Mouse (Mus musculus): ENCODE data around the gene Tnfrsf13b. TPM values are rescaled to one million over a fixed set of nuclear protein-coding genes. Genes with fewer than 3 reads are reported as not detected.
"Not testable (repeated sequence)": the region's sequence is repeated elsewhere in the genome, so short reads cannot be mapped to it uniquely, and the experiment has no call there.

Tnfrsf13b gene
- polyA plus RNA-seq, 1 experiment from 2014 or later, result 1.1 TPM

DNA sequence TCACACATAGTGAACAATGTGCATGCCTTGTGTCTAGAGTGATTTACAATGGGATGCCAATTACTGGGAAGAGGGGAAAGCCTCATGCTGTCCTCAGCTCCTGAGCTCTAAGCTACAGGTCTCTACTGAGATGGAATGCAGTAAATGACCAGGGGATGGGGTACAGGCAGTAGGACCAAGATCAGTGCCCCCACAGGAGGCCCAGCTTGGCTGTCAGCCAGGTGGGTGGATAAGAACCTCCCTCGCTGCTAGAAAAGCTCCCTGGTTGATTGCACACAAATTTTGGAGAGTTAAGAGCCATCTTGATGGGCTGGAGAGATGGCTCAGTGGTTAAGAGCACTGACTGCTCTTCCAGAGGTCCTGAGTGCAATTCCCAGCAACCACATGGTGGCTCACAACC is 15.6 kb upstream of the Tnfrsf13b start:
- Histone ChIP-seq H3K36me3 (no peaks in the 10 kb centered on the region), H3K9me3 (no peaks in the 10 kb centered on the region), H3K4me3 (no peak overlapping the region), H3K4me2 (replicated peaks) (no peak overlapping the region), H3K27me3 (no peaks in the 10 kb centered on the region), H3K27ac (no peak overlapping the region), H3K9ac (no peak overlapping the region), H3K4me1 (no peaks in the 10 kb centered on the region)
- 56% methylated on average over 1 of the region's 1 CpGs for WGBS
- no peak for ATAC-seq (ENCODE audit: insufficient number of reproducible peaks, insufficient read depth, low FRiP score, low TSS enrichment)

DNA sequence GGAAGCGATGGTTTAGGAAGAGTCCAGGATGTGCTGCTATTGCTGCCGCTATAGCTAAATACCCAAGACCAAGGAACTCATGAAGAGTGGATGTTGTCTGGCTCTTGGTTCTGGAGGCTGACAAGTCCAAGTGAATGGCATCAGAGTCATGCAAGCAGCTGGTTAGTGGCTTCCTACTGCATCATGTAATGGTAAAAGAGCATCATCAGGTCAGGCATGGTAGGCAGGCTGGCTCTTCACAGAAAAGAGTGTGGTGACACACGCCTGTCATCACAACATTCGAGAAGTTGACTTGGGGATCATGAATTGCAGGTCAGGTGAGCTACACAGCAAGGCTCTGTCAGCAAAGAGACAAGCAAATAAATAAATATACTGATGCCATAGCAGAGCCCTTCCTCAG is 15.1 kb upstream of the Tnfrsf13b start:
- WGBS, result 91% methylated on average over 4 of the region's 4 CpGs
- H3K27ac ChIP-seq, result no peak overlapping the region
- no peaks in the 10 kb centered on the region for H3K27me3 ChIP-seq

DNA sequence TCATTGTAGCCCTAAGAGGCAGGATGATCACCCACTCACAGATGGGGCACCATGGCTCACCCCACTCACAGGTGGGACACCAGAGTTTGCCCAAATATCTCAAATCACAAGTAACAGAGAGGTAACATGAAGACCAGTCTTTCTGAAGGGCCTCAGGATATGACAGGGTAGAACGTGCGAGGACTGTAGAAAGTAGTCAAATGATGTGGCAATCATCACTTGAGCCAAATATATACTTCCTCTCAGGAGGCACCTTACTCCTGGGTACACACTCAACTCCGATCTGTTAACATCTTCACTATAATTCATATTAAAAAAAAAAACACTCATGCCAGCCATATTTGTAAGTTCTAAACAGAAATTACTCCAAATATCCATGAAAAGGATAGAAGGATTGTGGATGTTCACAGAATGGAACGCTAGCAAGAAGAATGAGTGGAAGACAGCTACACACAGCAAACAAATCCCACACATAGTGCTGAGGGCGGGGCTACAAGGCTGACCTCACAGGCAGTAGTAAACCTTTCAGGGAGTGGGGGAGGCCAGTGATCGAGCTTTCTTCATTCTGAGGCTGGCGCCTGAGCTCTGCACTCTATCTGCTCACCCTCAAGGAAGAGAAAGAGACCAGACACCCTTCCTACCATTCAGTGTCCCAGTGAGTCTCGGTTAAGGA is 14.1 kb upstream of the Tnfrsf13b start:
- Histone ChIP-seq H3K4me2 (replicated peaks) (no peak overlapping the region), H3K4me3 (no peak overlapping the region), H3K27ac (no peak overlapping the region), H3K9me3 (no peaks in the 10 kb centered on the region), H3K27me3 (no peaks in the 10 kb centered on the region), H3K4me1 (no peaks in the 10 kb centered on the region), H3K36me3 (no peaks in the 10 kb centered on the region), H3K9ac (no peak overlapping the region)
- ATAC-seq (ENCODE audit: insufficient number of reproducible peaks, insufficient read depth, low FRiP score, low TSS enrichment), result no peak
- WGBS, result 80% methylated on average over 8 of the region's 8 CpGs

More for the DNA sequence above, 15.1 kb upstream of the Tnfrsf13b start:
- Histone ChIP-seq H3K4me2 (replicated peaks) (no peak overlapping the region), H3K9ac (no peak overlapping the region), H3K36me3 (no peaks in the 10 kb centered on the region), H3K4me1 (no peaks in the 10 kb centered on the region), H3K9me3 (no peaks in the 10 kb centered on the region), H3K4me3 (no peak overlapping the region)
- no peak for ATAC-seq (ENCODE audit: insufficient number of reproducible peaks, insufficient read depth, low FRiP score, low TSS enrichment)

DNA sequence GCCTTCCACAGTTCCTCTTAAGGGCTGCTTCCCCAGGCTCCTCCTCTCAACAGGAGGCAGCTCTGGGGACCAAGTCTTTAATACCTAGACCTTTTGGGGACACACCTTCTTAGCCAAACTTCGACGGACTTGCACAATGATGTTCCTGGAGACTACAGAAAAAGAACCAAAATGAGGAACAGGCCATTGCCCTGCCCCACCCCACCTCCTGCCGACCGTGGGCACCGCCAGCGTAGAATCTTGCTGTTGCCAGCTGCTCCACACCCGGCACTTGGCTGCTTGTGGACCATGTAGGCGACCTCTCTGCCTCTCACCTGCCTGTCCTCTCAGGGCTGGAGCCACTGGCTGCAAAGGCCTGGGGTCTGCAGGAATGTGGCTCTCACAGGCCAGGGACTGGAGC is 10.3 kb upstream of the Tnfrsf13b start:
- Histone ChIP-seq H3K9ac (no peak overlapping the region), H3K27ac (no peak overlapping the region), H3K4me3 (no peak overlapping the region), H3K9me3 (no peaks in the 10 kb centered on the region), H3K4me1 (no peaks in the 10 kb centered on the region), H3K36me3 (no peaks in the 10 kb centered on the region), H3K4me2 (replicated peaks) (no peak overlapping the region), H3K27me3 (no peaks in the 10 kb centered on the region)
- ATAC-seq (ENCODE audit: insufficient number of reproducible peaks, insufficient read depth, low FRiP score, low TSS enrichment), result no peak
- 61% methylated on average over 8 of the region's 8 CpGs for WGBS

DNA sequence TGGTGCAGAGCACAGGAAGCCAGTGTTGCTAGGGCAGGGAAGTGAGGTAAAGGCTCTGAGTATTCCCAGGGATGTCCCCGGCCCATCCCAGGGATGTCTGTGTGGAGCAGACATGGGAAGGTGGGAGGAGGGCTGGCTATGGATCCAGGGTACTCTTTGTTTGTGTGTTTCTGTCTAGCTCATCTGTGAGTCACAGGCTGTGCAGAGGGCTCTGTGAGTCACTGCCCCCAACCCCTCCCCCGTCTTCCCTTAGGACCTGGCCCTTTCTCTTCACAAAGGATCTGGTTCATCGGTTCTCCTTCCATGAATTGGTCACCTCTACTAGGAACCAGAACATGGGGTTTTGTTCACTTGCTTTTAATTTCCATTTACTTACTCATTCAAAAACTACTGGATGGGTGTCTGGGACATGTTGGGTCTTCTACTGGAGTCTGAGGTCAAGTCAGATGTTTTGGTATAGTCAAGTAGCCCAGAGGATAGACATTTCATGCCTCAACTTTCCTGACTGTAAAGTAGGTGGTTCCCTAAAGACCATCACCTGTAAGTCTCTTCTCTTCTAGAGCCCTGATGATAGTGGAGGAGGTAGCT is 6.5 kb upstream of the Tnfrsf13b start:
- no peak overlapping the region for H3K27ac ChIP-seq
- H3K9ac ChIP-seq, result no peak overlapping the region
- H3K4me3 ChIP-seq, result no peak overlapping the region
- no peaks in the 10 kb centered on the region for H3K27me3 ChIP-seq
- H3K36me3 ChIP-seq, result no peaks in the 10 kb centered on the region
- no peaks in the 10 kb centered on the region for H3K9me3 ChIP-seq
- no peaks in the 10 kb centered on the region for H3K4me1 ChIP-seq
- no peak for ATAC-seq (ENCODE audit: insufficient number of reproducible peaks, insufficient read depth, low FRiP score, low TSS enrichment)
- no peak overlapping the region for H3K4me2 ChIP-seq (replicated peaks)
- WGBS, result 81% methylated on average over 3 of the region's 3 CpGs

DNA sequence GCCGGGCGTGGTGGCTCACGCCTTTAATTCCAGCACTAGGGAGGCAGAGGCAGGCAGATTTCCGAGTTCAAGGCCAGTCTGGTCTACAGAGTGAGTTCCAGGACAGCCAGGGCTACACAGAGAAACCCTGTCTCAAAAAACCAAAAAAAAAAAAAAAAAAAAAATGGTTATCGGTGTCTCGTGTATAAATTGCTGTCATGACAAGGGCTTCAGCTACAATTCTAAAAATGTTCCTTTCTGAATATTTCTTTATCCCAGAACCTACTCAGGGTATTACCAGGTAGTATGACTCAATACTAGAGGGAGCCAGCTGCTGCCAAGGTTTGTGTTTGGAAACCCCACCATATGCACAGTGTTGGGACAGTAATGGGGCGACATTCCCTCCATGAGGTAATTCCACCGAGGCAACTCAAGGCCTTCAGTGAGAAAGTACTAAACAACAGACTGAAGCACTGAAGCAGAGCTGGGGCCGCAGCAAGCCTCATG is 4.2 kb upstream of the Tnfrsf13b start:
- H3K9me3 ChIP-seq, result no peaks in the 10 kb centered on the region
- H3K27ac ChIP-seq, result no peak overlapping the region
- no peak overlapping the region for H3K4me2 ChIP-seq (replicated peaks)
- no peak overlapping the region for H3K9ac ChIP-seq
- no peaks in the 10 kb centered on the region for H3K4me1 ChIP-seq
- 88% methylated on average over 9 of the region's 9 CpGs for WGBS
- no peak overlapping the region for H3K4me3 ChIP-seq
- no peaks in the 10 kb centered on the region for H3K36me3 ChIP-seq
- no peak for ATAC-seq (ENCODE audit: insufficient number of reproducible peaks, insufficient read depth, low FRiP score, low TSS enrichment)
- no peaks in the 10 kb centered on the region for H3K27me3 ChIP-seq

DNA sequence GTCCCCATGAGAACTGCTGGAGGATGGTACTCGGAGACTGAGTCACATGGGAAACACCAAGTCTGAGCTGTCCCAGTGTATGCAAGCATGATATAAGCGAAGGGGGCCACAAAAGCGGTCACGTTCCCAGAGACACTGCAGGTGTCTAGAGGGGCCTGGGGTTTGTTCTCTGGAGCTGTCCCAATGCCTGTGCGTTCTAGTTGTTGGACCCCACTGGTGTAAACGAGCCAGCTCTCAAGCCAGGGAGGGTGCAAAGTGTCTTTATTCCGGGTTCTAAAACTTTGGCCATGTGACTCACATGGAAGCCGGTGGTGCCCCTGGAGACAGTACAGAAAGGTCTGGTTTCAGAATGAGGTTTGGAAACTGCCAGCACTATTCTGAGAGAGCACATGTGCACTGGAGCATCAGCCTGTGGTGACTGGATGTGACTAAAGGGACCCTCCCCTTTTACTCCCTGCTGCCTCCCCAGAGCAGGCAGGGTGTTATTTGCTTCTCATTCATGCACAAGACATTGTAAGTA is 3.7 kb upstream of the Tnfrsf13b start:
- Histone ChIP-seq H3K9me3 (no peaks in the 10 kb centered on the region), H3K4me1 (no peaks in the 10 kb centered on the region), H3K27ac (no peak overlapping the region), H3K4me3 (no peak overlapping the region), H3K36me3 (no peaks in the 10 kb centered on the region), H3K4me2 (replicated peaks) (no peak overlapping the region), H3K9ac (no peak overlapping the region), H3K27me3 (no peaks in the 10 kb centered on the region)
- WGBS, result 80% methylated on average over 8 of the region's 8 CpGs
- no peak for ATAC-seq (ENCODE audit: insufficient number of reproducible peaks, insufficient read depth, low FRiP score, low TSS enrichment)

DNA sequence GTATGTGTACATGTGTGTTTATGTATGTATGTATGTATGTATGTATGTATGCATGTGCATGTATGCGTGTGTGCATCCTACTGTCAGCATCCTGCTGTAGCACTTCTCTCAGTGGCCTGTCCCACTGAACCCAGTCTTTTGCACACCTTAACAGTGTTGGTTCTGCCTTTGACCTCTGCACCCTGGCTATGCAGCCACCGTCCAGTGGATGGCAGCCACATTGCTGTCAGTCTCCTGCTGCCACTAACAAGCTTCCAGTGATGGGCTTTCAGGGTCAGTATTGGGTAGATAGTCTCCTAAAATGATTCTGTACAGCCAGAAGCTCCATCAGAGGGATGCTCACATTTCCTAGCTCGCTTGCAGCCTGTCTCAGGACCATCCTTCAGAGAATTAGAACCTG is 2.7 kb upstream of the Tnfrsf13b start:
- Histone ChIP-seq H3K4me3 (no peak overlapping the region), H3K4me2 (replicated peaks) (no peak overlapping the region), H3K4me1 (no peaks in the 10 kb centered on the region), H3K27ac (no peak overlapping the region), H3K36me3 (no peaks in the 10 kb centered on the region), H3K27me3 (no peaks in the 10 kb centered on the region), H3K9me3 (no peaks in the 10 kb centered on the region), H3K9ac (no peak overlapping the region)
- 70% methylated on average over 3 of the region's 3 CpGs for WGBS
- ATAC-seq (ENCODE audit: insufficient number of reproducible peaks, insufficient read depth, low FRiP score, low TSS enrichment), result no peak

DNA sequence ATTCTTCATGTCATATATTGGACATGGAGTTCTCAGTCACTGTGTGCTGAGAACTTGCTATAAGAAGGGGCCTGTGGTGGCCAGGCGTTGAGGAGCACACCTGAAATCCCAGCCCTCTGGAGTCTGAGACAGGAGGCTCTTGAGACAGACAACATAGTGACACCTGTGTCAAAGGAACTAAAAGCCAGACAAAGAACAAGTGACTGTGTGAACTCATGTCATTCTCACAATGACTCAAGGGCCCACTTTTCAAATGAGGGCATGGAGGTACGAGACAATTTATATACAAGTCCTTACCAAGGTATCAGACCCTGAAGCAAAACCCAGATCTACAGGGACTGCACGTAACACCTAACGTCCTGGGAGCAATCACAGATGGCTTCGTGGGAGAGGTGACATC is 585 bp upstream of the Tnfrsf13b start:
- 86% methylated on average over 5 of the region's 5 CpGs for WGBS
- Histone ChIP-seq H3K4me1 (no peaks in the 10 kb centered on the region), H3K36me3 (no peaks in the 10 kb centered on the region), H3K4me3 (no peak overlapping the region), H3K9ac (no peak overlapping the region), H3K27me3 (no peaks in the 10 kb centered on the region), H3K4me2 (replicated peaks) (no peak overlapping the region), H3K27ac (no peak overlapping the region), H3K9me3 (no peaks in the 10 kb centered on the region)
- ATAC-seq (ENCODE audit: insufficient number of reproducible peaks, insufficient read depth, low FRiP score, low TSS enrichment), result no peak

DNA sequence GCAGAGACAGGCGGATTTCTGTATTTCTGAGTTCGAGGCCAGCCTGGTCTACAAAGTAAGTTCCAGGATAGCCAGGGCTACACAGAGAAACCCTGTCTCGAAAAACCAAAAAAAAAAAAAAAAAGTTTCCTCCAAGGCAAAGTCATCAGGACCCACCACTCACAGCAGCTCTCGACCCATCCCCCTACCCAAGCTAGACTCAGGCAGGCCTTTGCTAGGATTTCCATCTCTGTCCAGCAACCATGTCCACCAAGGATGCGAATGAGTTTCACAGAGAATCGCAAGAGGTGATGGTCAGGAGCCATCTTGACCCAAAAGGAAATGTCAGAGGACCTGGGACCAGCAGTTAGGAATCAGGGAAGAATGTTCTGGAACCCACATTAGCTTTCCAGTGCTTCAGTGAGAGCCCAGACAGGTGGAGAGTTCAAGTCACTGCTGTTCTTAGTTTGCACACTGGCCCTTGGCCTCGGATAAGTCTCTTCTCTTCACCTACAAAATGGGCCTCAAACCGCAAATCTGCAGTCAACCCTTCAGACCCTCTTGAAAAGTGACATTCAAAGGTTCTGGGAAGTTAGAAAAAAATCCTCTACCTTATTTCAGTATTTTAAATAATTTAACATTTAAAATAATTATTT is 983 bp downstream of the Tnfrsf13b start:
- H3K9ac ChIP-seq, result no peak overlapping the region
- no peak for ATAC-seq (ENCODE audit: insufficient number of reproducible peaks, insufficient read depth, low FRiP score, low TSS enrichment)
- 87% methylated on average over 8 of the region's 8 CpGs for WGBS

DNA sequence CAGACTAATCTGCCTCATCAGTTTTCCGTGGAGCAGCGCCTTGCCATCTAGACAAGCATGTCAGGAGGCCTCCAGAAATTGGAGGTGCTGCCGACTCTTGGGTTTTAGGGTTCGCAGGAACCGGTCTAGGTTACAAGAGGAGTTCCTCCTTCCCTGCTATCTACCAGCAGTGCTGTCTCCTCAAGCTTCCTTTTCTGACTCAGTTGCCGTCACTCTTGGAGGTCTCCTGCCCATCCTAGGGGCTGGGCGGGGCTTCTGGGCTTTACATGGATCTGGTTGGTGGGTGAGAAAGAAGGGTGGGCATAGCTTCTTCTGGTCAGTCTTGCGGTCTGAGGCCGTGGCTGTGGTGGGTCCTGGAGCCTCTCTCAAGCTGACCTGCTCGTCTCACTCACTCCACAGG is 2.8 kb downstream of the Tnfrsf13b start:
- ATAC-seq (ENCODE audit: insufficient number of reproducible peaks, insufficient read depth, low FRiP score, low TSS enrichment), result no peak
- Histone ChIP-seq H3K27ac (no peak overlapping the region), H3K4me3 (no peak overlapping the region), H3K9ac (no peak overlapping the region), H3K9me3 (no peaks in the 10 kb centered on the region), H3K27me3 (no peaks in the 10 kb centered on the region), H3K36me3 (no peaks in the 10 kb centered on the region), H3K4me1 (no peaks in the 10 kb centered on the region), H3K4me2 (replicated peaks) (no peak overlapping the region)
- 50% methylated on average over 10 of the region's 10 CpGs for WGBS

More for the DNA sequence above, 983 bp downstream of the Tnfrsf13b start:
- no peak overlapping the region for H3K27ac ChIP-seq
- H3K27me3 ChIP-seq, result no peaks in the 10 kb centered on the region
- no peaks in the 10 kb centered on the region for H3K9me3 ChIP-seq
- no peak overlapping the region for H3K4me2 ChIP-seq (replicated peaks)
- H3K4me1 ChIP-seq, result no peaks in the 10 kb centered on the region
- no peaks in the 10 kb centered on the region for H3K36me3 ChIP-seq
- no peak overlapping the region for H3K4me3 ChIP-seq

DNA sequence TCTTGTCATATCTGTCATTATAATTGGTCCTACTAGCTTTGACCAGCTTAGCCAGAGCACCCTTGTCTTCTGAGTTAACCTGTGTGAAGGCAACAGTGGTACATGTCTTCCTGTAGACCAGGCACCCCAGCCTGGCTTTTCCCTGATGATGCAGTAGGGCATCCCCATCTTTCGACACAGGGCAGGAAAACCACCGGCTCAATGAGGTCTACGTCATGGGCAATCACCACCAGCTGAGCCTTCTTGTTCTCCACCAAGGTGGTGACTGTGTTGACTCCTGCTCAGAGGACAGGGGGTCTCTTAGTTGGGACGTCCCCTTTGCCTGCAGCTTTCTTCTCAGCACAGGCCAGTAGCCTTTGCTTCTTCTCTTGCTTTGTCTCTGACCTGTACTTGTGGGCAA is 4.1 kb downstream of the Tnfrsf13b start:
- H3K4me1 ChIP-seq; H3K36me3 ChIP-seq; H3K9ac ChIP-seq; H3K4me2 ChIP-seq (replicated peaks); H3K4me3 ChIP-seq; ATAC-seq (ENCODE audit: insufficient number of reproducible peaks, insufficient read depth, low FRiP score, low TSS enrichment); H3K27me3 ChIP-seq; H3K9me3 ChIP-seq; H3K27ac ChIP-seq: not testable (repeated sequence)
- 83% methylated on average over 4 of the region's 4 CpGs for WGBS
